Mouse (Mus musculus) skeletal muscle tissue, adult 2 months (tissue): ENCODE measurements around the gene Gm10715.
"Not testable (repeated sequence)": the region's sequence is repeated elsewhere in the genome, so short reads cannot be mapped to it uniquely, and the experiment has no call there.

Experiments used
- DNase-seq: peaks from one replicate; pipeline ENCODE4 v3.0.0-alpha.2; 2012; ENCODE audit warnings: low read depth, low spot score

Gm10715 gene

GRCm38 (mm10) chr9:3036577-3036976, at the start of gene Gm10715:
Gene Gm10715 (plus strand): TSS chr9:3036877.
- DNase-seq = not testable (repeated sequence)

- peak; percentile 2 for DNase-seq
Observed at GRCm38 (mm10) chr9:3000445-3000972, 36.2 kb upstream of the Gm10715 start, which contains the start of gene Gm10722. Gene Gm10722 (plus strand): TSS chr9:3000922.

DNA sequence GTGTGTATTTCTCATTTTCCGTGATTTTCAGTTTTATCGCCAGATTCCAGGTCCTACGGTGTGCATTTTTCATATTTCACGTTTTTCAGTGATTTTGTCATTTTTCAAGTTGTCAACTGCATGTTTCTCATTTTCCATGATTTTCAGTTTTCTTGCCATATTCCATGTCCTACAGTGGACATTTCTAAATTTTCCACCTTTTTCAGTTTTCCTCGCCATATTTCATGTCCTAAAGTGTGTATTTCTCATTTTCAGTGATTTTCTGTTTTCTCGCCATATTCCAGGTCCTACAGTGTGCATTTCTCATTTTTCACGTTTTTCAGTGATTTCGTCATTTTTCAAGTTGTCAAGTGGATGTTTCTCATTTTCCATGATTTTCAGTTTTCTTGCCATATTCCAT, 35.7 kb upstream of the Gm10715 start:
- DNase-seq = not testable (repeated sequence)

DNA sequence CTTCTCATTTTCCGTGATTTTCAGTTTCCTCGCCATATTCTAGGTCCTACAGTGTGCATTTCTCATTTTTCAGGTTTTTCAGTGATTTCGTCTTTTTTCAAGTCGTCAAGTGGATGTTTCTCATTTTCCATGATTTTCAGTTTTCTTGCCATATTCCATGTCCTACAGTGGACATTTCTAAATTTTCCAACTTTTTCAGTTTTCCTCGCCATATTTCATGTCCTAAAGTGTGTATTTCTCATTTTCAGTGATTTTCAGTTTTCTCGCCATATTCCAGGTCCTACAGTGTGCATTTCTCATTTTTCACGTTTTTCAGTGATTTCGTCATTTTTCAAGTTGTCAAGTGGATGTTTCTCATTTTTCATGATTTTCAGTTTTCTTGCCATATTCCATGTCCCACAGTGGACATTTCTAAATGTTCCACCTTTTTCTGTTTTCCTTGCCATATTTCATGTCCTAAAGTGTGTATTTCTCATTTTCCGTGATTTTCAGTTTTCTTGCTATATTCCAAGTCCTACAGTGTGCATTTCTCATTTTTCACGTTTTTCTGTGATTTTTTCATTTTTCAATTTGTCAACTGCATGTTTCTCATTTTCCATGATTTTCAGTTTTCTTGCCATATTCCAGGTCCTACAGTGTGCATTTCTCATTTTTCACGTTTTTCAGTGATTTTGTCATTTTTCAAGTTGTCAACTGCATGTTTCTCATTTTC, 34.6 kb upstream of the Gm10715 start:
- DNase-seq = not testable (repeated sequence)

DNA sequence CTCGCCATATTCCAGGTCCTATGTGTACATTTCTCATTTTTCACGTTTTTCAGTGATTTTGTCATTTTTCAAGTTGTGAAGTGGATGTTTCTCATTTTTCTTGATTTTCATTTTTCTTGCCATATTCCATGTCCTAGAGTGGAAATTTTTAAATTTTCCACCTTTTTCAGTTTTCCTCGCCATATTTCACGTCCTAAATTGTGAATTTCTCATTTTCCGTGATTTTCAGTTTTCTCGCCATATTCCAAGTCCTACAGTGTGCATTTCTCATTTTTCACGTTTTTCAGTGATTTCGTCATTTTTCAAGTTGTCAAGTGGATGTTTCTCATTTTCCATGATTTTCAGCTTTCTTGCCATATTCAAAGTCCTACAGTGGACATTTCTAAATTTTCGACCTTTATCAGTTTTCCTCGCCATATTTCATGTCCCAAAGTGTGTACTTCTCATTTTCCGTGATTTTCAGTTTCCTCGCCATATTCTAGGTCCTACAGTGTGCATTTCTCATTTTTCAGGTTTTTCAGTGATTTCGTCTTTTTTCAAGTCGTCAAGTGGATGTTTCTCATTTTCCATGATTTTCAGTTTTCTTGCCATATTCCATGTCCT, 33.8 kb upstream of the Gm10715 start, which contains the start of gene Gm11168:
Gene Gm11168, plus strand, starts transcription at position 553 of the 603 bp plus-strand sequence.
- DNase-seq = not testable (repeated sequence)

- DNase-seq = not testable (repeated sequence)
Observed at GRCm38 (mm10) chr9:3006179-3006578, 30.5 kb upstream of the Gm10715 start.

DNA sequence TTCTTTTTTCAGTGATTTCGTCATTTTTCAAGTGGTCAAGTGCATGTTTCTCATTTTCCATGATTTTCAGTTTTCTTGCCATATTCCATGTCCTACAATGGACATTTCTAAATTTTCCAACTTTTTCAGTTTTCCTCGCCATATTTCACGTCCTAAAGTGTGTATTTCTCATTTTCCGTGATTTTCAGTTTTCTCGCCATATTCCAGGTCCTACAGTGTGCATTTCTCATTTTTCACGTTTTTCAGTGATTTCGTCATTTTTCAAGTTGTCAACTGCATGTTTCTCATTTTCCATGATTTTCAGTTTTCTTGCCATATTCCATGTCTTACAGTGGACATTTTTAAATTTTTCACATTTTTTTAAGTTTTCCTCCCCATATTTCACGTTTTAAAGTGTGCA, 30.0 kb upstream of the Gm10715 start:
- DNase-seq = not testable (repeated sequence)

GRCm38 (mm10) chr9:3007272-3007671, 29.4 kb upstream of the Gm10715 start:
- not testable (repeated sequence) for DNase-seq

DNA sequence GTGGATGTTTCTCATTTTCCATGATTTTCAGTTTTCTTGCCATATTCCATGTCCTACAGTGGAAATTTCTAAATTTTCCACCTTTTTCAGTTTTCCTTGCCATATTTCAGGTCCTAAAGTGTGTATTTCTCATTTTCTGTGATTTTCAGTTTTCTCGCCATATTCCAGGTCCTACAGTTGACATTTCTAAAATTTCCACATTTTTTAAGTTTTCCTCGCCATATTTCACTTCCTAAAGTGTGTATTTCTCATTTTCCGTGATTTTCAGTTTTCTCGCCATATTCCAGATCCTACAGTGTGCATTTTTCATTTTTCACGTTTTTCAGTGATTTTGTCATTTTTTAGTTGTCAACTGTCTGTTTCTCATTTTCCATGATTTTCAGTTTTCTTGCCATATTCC, 27.3 kb upstream of the Gm10715 start:
- DNase-seq = not testable (repeated sequence)

DNA sequence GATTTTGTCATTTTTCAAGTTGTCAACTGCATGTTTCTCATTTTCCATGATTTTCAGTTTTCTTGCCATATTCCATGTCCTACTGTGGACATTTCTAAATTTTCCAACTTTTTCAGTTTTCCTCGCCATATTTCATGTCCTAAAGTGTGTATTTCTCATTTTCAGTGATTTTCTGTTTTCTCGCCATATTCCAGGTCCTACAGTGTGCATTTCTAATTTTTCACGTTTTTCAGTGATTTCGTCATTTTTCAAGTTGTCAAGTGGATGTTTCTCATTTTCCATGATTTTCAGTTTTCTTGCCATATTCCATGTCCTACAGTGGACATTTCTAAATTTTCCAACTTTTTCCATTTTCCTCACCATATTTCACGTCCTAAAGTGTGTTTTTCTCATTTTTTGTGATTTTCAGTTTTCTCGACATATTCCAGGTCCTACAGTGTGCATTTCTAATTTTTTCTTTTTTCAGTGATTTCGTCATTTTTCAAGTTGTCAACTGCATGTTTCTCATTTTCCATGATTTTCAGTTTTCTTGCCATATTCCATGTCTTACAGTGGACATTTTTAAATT, 24.5 kb upstream of the Gm10715 start:
- DNase-seq = not testable (repeated sequence)

- DNase-seq = not testable (repeated sequence)
Observed at GRCm38 (mm10) chr9:3012733-3013279, 23.9 kb upstream of the Gm10715 start, which contains the start of gene Gm10721. Gene Gm10721 (plus strand): TSS chr9:3013140.

DNA sequence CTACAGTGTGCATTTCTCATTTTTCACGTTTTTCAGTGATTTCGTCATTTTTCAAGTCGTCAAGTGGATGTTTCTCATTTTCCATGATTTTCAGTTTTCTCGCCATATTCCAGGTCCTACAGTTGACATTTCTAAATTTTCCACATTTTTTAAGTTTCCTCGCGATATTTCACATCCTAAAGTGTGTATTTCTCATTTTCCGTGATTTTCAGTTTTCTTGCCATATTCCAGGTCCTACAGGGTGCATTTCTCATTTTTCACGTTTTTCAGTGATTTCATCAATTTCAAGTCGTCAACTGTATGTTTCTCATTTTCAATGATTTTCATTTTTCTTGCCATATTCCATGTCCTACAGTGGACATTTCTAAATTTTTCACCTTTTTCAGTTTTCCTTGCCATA, 21.3 kb upstream of the Gm10715 start, which contains the start of gene Gm10720:
Gene Gm10720, plus strand, starts transcription at position 301 of the 400 bp plus-strand sequence.
- not testable (repeated sequence) for DNase-seq

GRCm38 (mm10) chr9:3015896-3016295, 20.8 kb upstream of the Gm10715 start:
- not testable (repeated sequence) for DNase-seq

- DNase-seq = not testable (repeated sequence)
Observed at GRCm38 (mm10) chr9:3017108-3017507, 19.6 kb upstream of the Gm10715 start, which contains the start of gene Gm10719. Gene Gm10719 (plus strand): TSS chr9:3017408.

GRCm38 (mm10) chr9:3018944-3019343, 17.7 kb upstream of the Gm10715 start:
- not testable (repeated sequence) for DNase-seq

DNA sequence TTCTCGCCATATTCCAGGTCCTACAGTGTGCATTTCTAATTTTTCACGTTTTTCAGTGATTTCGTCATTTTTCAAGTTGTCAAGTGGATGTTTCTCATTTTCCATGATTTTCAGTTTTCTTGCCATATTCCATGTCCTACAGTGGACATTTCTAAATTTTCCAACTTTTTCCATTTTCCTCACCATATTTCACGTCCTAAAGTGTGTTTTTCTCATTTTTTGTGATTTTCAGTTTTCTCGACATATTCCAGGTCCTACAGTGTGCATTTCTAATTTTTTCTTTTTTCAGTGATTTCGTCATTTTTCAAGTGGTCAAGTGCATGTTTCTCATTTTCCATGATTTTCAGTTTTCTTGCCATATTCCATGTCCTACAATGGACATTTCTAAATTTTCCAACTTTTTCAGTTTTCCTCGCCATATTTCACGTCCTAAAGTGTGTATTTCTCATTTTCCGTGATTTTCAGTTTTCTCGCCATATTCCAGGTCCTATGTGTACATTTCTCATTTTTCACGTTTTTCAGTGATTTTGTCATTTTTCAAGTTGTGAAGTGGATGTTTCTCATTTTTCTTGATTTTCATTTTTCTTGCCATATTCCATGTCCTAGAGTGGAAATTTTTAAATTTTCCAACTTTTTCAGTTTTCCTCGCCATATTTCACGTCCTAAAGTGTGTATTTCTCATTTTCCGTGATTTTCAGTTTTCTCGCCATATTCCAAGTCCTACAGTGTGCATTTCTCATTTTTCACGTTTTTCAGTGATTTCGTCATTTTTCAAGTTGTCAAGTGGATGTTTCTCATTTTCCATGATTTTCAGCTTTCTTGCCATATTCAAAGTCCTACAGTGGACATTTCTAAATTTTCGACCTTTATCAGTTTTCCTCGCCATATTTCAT, 16.6 kb upstream of the Gm10715 start:
- not testable (repeated sequence) for DNase-seq

DNA sequence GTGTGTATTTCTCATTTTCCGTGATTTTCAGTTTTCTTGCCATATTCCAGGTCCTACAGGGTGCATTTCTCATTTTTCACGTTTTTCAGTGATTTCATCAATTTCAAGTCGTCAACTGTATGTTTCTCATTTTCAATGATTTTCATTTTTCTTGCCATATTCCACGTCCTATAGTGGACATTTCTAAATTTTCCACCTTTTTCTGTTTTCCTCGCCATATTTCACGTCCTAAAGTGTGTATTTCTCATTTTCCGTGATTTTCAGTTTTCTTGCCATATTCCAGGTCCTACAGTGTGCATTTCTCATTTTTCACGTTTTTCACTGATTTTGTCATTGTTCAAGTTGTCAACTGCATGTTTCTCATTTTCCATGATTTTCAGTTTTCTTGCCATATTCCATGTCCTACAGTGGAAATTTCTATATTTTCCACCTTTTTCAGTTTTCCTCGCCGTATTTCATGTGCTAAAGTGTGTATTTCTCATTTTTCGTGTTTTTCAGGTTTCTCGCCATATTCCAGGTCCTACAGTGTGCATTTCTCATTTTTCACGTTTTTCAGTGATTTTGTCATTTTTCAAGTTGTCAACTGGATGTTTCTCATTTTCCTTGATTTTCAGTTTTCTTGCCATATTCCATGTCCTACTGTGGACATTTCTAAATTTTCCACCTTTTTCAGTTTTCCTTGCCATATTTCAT, 14.2 kb upstream of the Gm10715 start:
- DNase-seq = peak; percentile 12

DNA sequence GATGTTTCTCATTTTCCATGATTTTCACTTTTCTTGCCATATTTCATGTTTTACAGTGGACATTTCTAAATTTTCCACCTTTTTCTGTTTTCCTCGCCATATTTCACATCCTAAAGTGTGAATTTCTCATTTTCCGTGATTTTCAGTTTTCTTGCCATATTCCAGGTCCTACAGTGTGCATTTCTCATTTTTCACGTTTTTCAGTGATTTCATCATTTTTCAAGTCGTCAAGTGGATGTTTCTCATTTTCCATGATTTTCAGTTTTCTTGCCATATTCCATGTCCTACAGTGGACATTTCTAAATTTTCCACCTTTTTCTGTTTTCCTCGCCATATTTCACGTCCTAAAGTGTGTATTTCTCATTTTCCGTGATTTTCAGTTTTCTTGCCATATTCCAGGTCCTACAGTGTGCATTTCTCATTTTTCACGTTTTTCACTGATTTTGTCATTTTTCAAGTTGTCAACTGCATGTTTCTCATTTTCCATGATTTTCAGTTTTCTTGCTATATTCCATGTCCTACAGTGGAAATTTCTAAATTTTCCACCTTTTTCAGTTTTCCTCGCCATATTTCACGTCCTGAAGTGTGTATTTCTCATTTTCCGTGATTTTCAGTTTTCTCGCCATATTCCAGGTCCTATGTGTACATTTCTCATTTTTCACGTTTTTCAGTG, 13.2 kb upstream of the Gm10715 start, which contains the start of gene Gm10718:
Gene Gm10718, plus strand, starts transcription at position 236 of the 673 bp plus-strand sequence.
- not testable (repeated sequence) for DNase-seq

DNA sequence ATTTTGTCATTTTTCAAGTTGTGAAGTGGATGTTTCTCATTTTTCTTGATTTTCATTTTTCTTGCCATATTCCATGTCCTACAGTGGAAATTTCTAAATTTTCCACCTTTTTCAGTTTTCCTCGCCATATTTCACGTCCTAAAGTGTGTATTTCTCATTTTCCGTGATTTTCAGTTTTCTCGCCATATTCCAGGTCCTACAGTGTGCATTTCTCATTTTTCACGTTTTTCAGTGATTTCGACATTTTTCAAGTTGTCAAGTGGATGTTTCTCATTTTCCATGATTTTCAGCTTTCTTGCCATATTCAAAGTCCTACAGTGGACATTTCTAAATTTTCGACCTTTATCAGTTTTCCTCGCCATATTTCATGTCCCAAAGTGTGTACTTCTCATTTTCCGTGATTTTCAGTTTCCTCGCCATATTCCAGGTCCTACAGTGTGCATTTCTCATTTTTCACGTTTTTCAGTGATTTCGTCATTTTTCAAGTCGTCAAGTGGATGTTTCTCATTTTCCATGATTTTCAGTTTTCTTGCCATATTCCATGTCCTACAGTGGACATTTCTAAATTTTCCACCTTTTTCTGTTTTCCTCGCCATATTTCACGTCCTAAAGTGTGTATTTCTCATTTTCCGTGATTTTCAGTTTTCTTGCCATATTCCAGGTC, 12.6 kb upstream of the Gm10715 start:
- DNase-seq = not testable (repeated sequence)
